Mouse (Mus musculus) liver, adult 2 months (tissue): ENCODE measurements at regions not wholly inside any gene's neighbourhood (a gene's known extent, or its start where the extent isn't known, plus 50 kb on each side); places are given as distances from the start of the nearest gene placed in this dataset.

Experiments
- DNase-seq: peaks from one replicate; pipeline ENCODE4 v3.0.0-alpha.2; 2011; ENCODE audit warnings: low read depth, low spot score; ENCODE audit errors: extremely low read depth
- H3K27ac ChIP-seq: fragments of 200-500 bp; replicated peaks from 2 replicates; pipeline ENCODE4 v1.5.1; 2012; ENCODE audit warnings: low read depth, mild to moderate bottlenecking, control low read depth, inconsistent platforms, low read length; ENCODE audit not compliant: insufficient read depth
- H3K27me3 ChIP-seq: fragments of 200-500 bp; 2 replicates; pipeline ENCODE4 v1.6.1; 2012; ENCODE audit warnings: mild to moderate bottlenecking, moderate library complexity, low read length, inconsistent platforms; ENCODE audit not compliant: control insufficient read depth, insufficient read depth
- H3K36me3 ChIP-seq: fragments of 200-500 bp; 2 replicates; pipeline ENCODE4 v1.6.1; 2012; ENCODE audit warnings: low read length, inconsistent platforms; ENCODE audit not compliant: control insufficient read depth, insufficient read depth
- H3K4me1 ChIP-seq: fragments of 200-500 bp; 2 replicates; pipeline ENCODE4 v1.6.1; 2011; ENCODE audit warnings: low read length; ENCODE audit not compliant: control insufficient read depth, insufficient read depth
- H3K4me3 ChIP-seq: fragments of 200-500 bp; 2 replicates; pipeline ENCODE4 v1.5.1; 2011; ENCODE audit warnings: low read depth, mild to moderate bottlenecking, control low read depth, low read length, moderate library complexity; ENCODE audit not compliant: insufficient read depth
- H3K79me2 ChIP-seq: fragments of 200-500 bp; 2 replicates; pipeline ENCODE4 v1.6.1; 2012; ENCODE audit warnings: inconsistent platforms, mild to moderate bottlenecking, low read length, moderate library complexity; ENCODE audit not compliant: control insufficient read depth, insufficient read depth
- H3K9ac ChIP-seq: fragments of 200-500 bp; 2 replicates; pipeline ENCODE4 v1.6.1; 2012; ENCODE audit warnings: low read depth, mild to moderate bottlenecking, control low read depth, inconsistent platforms, low read length
- CTCF ChIP-seq: fragments of 200-500 bp; IDR thresholded peaks from 2 replicates; pipeline ENCODE4 v1.5.1; 2011; ENCODE audit warnings: low read depth, low read length, control low read depth
- POLR2A ChIP-seq: fragments of 200-500 bp; IDR thresholded peaks from 2 replicates; pipeline ENCODE4 v1.6.1; 2011; ENCODE audit warnings: low read length, control low read depth; ENCODE audit not compliant: insufficient read depth; ENCODE audit errors: extremely low read depth
- WGBS: fragments of 180-500 bp; shearing (Covaris S2); methylation state at CpG from one replicate; pipeline ENCODE4 v1.1.7; 2018; 5-methylcytosine and 5-hydroxymethylcytosine counted together

DNA sequence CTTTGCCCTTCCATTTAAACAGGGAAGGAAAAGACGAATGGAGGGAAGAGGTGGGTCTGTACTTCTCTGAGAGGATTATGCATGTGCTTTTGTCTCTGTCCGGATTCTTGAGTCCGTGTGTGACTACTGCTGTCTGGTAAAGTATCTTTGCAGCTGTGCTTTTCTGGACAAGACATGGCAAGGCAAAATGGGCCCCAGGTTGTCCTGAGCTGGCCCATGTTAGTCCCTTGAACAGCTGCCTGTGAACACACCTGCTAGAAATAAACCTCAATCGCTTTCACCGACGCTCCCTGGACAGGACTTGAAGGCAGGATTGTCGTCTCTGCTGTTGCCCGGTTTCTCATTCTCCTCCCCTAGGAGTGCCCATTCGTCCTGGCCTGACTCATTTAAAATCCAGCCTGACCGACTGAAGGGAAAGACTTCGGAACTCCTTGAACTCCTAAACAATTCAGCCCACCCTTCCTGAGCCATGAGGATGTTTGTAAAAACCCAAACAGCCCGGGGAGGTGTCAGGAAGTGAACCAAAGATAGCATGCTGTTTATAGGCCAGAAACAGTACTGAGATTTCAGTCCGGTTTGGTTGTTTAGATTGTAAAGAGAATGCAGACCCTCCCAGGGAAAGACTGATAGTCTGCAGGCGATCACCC lies 281.7 kb downstream of the Qk start:
- peaks cover 8% of the 10 kb centered on the region; the same call in 1 of the 2 replicates for H3K4me1 ChIP-seq
- peak; percentile 16 for DNase-seq
- no peak overlapping the region for H3K9ac ChIP-seq
- no peak overlapping the region for H3K4me3 ChIP-seq
- H3K79me2 ChIP-seq, result no peaks in the 10 kb centered on the region
- no peaks in the 10 kb centered on the region for H3K27me3 ChIP-seq
- peak overlapping the region; percentile 69 for H3K27ac ChIP-seq
- no peak for TF ChIP-seq CTCF
- TF ChIP-seq POLR2A, result no peak
- 70% methylated on average over 14 of the region's 14 CpGs for WGBS
- no peaks in the 10 kb centered on the region for H3K36me3 ChIP-seq

GRCm38 (mm10) chr17:10033510-10033909 lies 286.1 kb downstream of the Qk start:
- Histone ChIP-seq H3K36me3 (no peaks in the 10 kb centered on the region), H3K4me1 (no peaks in the 10 kb centered on the region; the same call in 1 of the 2 replicates), H3K9ac (no peak overlapping the region), H3K79me2 (no peaks in the 10 kb centered on the region), H3K4me3 (no peak overlapping the region), H3K27me3 (no peaks in the 10 kb centered on the region), H3K27ac (no peak overlapping the region)
- WGBS, result 70% methylated on average over 4 of the region's 4 CpGs
- no peak for DNase-seq
- TF ChIP-seq POLR2A (no peak), CTCF (no peak)

DNA sequence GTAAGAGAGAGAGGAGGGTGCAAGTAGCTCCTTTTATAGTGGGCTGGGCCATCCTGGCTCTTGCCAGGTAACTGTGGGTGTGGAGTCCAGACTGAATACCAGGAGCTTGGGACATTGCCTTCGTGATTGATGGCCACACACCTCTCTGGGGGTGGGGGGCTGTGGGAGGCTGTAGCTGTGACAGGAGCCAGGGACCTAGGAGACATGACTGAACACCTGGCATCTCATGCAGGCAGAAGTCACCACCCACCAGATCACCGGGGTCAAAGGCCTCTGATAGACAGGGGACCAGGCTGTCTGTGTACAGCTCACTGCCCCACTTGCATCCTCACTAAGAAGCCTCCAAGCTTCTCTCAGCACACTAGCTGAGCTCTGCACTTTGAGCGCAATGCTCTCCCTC lies 288.6 kb downstream of the Qk start:
- Histone ChIP-seq H3K9ac (no peak overlapping the region), H3K27ac (no peak overlapping the region), H3K79me2 (no peaks in the 10 kb centered on the region), H3K36me3 (no peaks in the 10 kb centered on the region), H3K4me1 (no peaks in the 10 kb centered on the region; the same call in 1 of the 2 replicates), H3K4me3 (no peak overlapping the region), H3K27me3 (no peaks in the 10 kb centered on the region)
- TF ChIP-seq POLR2A (no peak), CTCF (no peak)
- DNase-seq, result no peak
- WGBS, result 64% methylated on average over 3 of the region's 3 CpGs

DNA sequence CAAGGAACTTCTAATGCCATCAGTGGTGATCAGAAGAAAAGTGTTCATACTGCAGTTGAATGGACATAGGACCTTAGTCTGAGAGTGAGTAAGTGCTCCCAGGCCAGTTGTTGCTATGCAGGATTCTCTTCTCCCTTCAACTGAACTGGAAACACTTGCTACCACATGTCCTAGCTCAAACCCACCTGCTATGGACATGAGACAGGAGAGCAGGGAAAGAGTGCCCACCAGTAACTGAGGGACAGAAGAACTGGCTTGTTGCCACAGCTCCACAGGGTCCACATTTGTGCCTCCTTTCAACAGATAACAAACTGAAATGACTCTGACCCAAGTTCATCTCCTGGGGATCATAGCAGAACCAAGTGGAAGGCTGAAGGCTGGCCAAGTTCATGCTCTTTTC lies 292.9 kb downstream of the Qk start:
- DNase-seq, result no peak
- Histone ChIP-seq H3K4me3 (no peak overlapping the region), H3K9ac (no peak overlapping the region), H3K4me1 (no peaks in the 10 kb centered on the region; the same call in 1 of the 2 replicates), H3K36me3 (no peaks in the 10 kb centered on the region), H3K27me3 (no peaks in the 10 kb centered on the region), H3K27ac (no peak overlapping the region), H3K79me2 (no peaks in the 10 kb centered on the region)
- no peak for TF ChIP-seq CTCF
- no peak for TF ChIP-seq POLR2A

- no peak overlapping the region for H3K9ac ChIP-seq
- H3K4me3 ChIP-seq, result no peak overlapping the region
- no peak overlapping the region for H3K27ac ChIP-seq
- H3K79me2 ChIP-seq, result no peaks in the 10 kb centered on the region
- no peaks in the 10 kb centered on the region for H3K36me3 ChIP-seq
- DNase-seq, result no peak
- H3K27me3 ChIP-seq, result no peaks in the 10 kb centered on the region
- no peaks in the 10 kb centered on the region for H3K4me1 ChIP-seq
- no peak for TF ChIP-seq CTCF
- TF ChIP-seq POLR2A, result no peak
- WGBS, result 88% methylated on average over 5 of the region's 5 CpGs
These were observed 294.4 kb downstream of the Qk start for GRCm38 (mm10) chr17:10025212-10025611.

DNA sequence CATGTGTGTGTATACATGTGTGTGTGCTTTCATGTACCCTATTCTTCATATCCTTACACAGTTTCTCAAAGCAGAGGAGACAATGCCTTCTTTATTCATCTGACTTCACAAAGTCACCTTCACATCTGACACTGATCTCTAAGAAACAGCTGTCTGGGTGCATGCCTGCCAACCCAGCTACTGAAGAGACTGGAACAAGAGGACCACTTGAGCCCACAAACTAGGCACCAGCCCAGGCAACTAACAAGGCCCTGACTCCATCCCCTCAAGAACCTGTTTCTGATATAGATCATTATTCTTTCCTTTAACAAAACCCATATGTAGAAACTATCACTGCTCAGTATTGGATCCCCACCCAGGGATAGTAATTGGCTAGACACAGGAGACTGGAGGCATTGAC lies 295.3 kb downstream of the Qk start:
- H3K4me1 ChIP-seq, result no peaks in the 10 kb centered on the region
- H3K79me2 ChIP-seq, result no peaks in the 10 kb centered on the region
- TF ChIP-seq CTCF (no peak), POLR2A (no peak)
- no peaks in the 10 kb centered on the region for H3K27me3 ChIP-seq
- H3K27ac ChIP-seq, result no peak overlapping the region
- H3K9ac ChIP-seq, result no peak overlapping the region
- DNase-seq, result no peak
- H3K36me3 ChIP-seq, result no peaks in the 10 kb centered on the region
- H3K4me3 ChIP-seq, result no peak overlapping the region
